Mouse (Mus musculus) ES-E14 (cell line): ENCODE measurements around the gene Tceanc2.

ENCODE experiments used
- CHD2 ChIP-seq: IDR thresholded peaks from 2 replicates; pipeline ENCODE4 v1.6.1; 2014; ENCODE audit warnings: mild to moderate bottlenecking, low read depth, low read length, inconsistent platforms
- HCFC1 ChIP-seq: IDR thresholded peaks from 2 replicates; pipeline ENCODE4 v1.6.1; 2012; ENCODE audit warnings: low read length, inconsistent platforms, borderline replicate concordance; ENCODE audit not compliant: insufficient read depth
- MAFK ChIP-seq: IDR thresholded peaks from 2 replicates; pipeline ENCODE4 v1.6.1; 2014; ENCODE audit warnings: mild to moderate bottlenecking, low read depth, low read length, inconsistent platforms; ENCODE audit not compliant: insufficient read depth
- ZC3H11A ChIP-seq: IDR thresholded peaks from 2 replicates; pipeline ENCODE4 v1.6.1; 2012; ENCODE audit warnings: low read depth, mild to moderate bottlenecking, inconsistent platforms, low read length, borderline replicate concordance
- ZNF384 ChIP-seq: IDR thresholded peaks from 2 replicates; pipeline ENCODE4 v1.6.1; 2012; ENCODE audit warnings: low read depth, low read length, inconsistent platforms

DNA sequence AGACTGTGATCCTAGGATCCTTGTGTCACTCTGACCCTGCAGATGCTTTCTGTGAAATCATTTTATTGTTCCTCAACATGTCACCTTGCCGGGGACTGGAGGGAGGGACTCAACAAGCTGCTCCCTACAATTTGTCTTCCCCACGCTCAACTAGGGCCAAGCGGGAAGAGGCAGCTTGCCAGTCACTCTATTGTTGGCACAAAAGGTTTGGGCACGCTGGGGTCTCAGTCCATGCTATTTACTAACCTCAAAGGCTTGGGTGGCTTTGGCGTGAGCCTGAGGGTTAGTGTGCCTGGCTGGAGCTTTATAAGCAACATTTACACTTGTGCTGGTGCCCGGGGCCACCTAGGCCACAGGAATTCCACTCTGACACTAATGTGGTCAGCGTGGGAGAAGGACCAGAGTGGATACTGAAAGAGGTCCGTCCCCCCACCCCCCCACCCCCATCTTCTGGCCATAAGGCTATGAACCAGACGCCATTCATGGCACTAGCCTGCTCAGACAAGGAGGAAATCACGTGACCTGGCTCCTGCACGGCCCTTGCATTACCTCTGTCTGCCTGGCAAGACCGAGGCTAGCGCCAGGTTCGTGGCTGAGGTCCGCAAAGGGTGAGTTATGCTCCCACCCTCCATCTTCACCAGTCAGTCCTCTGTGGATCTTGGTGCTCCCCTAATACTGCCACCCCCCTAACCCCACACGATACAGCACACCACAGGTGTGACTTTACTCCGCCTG, 80.0 kb downstream of the Tceanc2 start:
- TF ChIP-seq CHD2 (no peak), ZC3H11A (no peak), MAFK (no peak), HCFC1 (no peak), ZNF384 (no peak)
